Mouse (Mus musculus) bone marrow macrophage, adult 2 months (primary cell): ENCODE results near the gene Tmem273. TPM values are rescaled to one million over a fixed set of nuclear protein-coding genes. Genes with fewer than 3 reads are reported as not detected.

ENCODE experiments used
- H3K27ac ChIP-seq: 2 replicates; pipeline ENCODE4 v1.5.1; 2012; ENCODE audit warnings: low read depth, low read length; ENCODE audit not compliant: insufficient read depth
- H3K4me1 ChIP-seq: 2 replicates; pipeline ENCODE4 v1.6.1; 2012; ENCODE audit warnings: low read length; ENCODE audit not compliant: control insufficient read depth, insufficient read depth
- H3K4me3 ChIP-seq: 2 replicates; pipeline ENCODE4 v1.5.1; 2012; ENCODE audit warnings: mild to moderate bottlenecking, low read length, moderate library complexity; ENCODE audit not compliant: insufficient read depth
- CTCF ChIP-seq: IDR thresholded peaks from 2 replicates; pipeline ENCODE4 v1.5.1; 2012; ENCODE audit warnings: low read depth, mild to moderate bottlenecking, low read length, moderate library complexity
- POLR2A ChIP-seq: IDR thresholded peaks from 2 replicates; pipeline ENCODE4 v1.6.1; 2012; ENCODE audit warnings: mild to moderate bottlenecking, low read depth, low read length, borderline replicate concordance
- polyA plus RNA-seq: library from polyadenylated mRNA; stranded (reverse); fragments of >200 nt; gene quantifications from 2 replicates; pipeline ENCODE4 v1.2.4, GENCODE M21; 2012; ENCODE audit not compliant: missing spikeins, insufficient read depth, insufficient read length

Gene Tmem273
- polyA plus RNA-seq, 1 experiment: 27.9 TPM

DNA sequence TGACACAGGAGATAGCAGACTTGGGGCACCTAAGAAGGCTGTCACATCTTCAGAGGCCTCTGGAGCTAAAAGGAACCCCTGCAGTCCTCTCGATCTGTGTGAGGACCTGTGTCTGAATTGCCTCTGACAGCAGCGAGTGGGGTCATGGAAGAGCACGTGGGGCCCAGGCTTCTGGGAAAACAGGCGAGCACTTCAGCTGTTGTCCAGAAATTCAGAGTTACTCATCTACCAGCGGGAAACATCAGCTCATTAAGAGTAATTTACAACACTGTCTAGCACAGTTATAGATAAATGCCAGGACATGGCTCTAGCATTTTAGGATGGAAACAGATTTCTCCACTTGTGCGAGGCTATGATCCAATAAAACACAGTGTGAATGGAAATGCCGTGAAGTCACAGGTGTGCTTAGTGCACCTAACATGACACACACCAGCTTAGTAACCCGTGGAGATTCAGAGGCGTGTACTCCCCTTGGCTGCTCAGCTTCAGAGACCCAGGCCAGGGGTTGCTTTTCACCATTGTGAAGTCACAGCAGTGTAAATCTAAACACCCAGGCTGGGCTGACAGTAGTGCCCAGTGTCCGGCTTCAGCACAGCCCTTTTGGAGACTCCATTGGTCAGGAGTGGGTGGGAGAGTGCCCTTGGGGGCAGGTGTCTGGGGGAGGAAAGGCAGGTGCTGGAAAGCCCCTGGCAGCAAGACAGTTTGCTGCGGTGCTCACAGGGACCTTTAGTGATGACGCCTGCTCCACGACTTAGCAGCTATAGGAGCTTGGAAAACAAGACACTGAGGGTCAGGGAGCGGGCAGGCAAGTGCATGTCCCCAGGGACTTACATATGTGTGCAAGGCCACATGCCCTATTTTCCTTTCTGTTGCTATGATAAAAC, 38.7 kb downstream of the Tmem273 start:
- no peak overlapping the region for H3K27ac ChIP-seq
- peaks cover 27% of the 10 kb centered on the region for H3K4me1 ChIP-seq
- TF ChIP-seq POLR2A (no peak), CTCF (no peak)
- no peak overlapping the region for H3K4me3 ChIP-seq

DNA sequence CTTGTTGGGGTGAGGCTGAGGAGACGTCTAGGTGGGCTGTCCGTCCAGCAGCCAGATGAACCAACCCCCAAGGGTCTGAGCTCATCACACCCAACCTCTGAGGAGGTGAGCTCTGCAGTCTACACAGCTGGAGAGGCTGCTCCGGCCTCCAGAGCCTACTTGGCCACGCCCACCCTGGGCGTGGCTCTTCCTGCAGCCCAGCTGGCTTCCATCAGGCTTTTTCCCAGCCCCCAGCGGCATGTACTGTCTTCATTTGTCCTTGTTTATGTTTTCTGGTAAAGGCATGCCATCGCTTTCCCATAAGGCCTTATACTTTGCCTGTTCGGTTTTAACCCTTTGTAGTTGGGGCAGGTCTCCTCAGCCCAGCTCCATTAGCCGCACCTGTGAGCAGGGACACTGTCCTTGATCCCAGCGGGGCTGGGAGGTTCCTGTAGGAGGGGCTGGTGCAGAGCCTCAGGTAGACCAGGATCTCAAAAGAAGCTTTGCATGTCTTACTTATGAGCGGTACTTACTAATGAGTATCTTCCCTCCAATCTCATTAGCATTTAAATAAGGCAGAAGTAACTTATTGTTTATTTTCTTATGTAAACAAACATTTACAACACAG, 39.8 kb downstream of the Tmem273 start:
- TF ChIP-seq POLR2A: no peak
- TF ChIP-seq CTCF: no peak
- H3K27ac ChIP-seq: no peak overlapping the region
- H3K4me1 ChIP-seq: peaks cover 27% of the 10 kb centered on the region
- no peak overlapping the region for H3K4me3 ChIP-seq

DNA sequence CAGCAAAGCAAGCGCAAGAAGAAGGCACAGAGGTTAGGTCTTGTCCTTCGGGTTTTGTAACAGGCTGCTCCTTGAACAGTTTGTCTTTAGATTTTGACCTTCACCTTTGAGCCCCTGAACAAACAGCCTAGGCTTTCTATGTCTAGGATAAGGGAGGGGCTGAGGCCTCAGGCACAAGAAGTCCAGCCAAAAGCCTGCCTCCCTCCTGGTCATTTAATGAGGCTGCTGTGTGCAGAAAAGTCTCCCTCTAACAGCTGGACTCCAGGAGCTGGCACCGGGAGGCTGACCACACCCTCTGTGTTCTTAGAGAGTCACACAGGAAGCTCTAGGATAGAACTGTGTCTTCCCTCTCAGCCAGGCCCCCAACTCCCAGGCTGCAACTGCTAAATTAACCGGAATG, 41.4 kb downstream of the Tmem273 start:
- H3K4me1 ChIP-seq: peaks cover 27% of the 10 kb centered on the region
- H3K27ac ChIP-seq: no peak overlapping the region
- no peak overlapping the region for H3K4me3 ChIP-seq
- TF ChIP-seq POLR2A (no peak), CTCF (no peak)

DNA sequence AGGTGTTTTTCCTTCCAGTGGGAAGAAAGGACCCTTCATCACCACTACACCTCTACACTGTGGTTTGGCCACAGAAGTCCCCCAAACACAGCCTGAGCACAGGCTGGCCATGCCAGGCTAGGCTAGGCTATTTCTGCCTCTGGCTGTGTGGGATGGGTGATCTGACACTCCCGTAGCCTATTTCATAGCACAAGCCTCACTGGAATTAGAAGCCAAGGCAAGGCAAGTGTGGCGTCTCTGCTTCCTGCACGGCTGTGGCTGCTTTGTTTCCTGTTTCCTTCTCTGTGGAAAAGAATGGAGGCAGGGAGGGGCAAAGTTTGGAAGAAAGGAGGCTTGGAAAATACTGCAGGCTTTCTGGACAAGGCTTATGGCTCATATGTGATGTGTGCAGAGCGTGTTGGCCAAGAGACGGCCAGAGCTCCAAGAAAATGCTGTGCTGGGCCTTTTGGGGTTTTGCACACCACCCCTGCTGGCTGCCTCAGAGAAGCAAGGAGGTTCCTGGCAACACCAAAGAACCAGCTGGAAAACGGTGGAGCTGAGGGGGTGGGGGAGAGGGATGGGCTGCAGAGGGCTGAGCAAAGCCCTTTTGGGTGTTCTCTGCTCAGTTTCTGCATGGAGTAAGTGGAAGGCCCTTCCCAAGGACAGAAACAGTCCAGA, 42.4 kb downstream of the Tmem273 start:
- Histone ChIP-seq H3K4me1 (peaks cover 23% of the 10 kb centered on the region), H3K4me3 (no peak overlapping the region), H3K27ac (no peak overlapping the region)
- TF ChIP-seq POLR2A (no peak), CTCF (no peak)

DNA sequence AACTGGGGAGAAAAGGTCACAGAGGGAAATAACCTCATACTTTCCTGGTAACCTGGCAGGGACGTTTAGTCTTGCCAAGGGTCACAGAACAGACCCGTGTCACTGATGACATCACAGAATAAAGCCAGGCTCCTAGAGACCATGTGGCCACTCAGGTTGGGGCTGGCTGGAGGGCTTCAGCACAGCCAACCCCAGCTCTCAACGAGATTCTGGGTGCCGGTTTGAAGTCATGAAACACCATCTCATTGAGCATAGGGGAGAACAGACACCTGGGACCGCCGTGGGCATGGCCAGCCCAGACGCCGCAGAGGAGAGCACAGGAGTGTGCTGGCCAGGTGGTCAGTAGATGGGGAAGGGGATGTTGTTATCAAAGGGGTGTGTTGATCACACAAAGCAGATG, 48.1 kb downstream of the Tmem273 start, which contains the start of gene Fam170b:
Gene Fam170b, plus strand, starts transcription at position 116 of the 400 bp plus-strand sequence.
- TF ChIP-seq CTCF: no peak
- no peak for TF ChIP-seq POLR2A
- H3K4me3 ChIP-seq: no peak within 1 kb of the TSS

DNA sequence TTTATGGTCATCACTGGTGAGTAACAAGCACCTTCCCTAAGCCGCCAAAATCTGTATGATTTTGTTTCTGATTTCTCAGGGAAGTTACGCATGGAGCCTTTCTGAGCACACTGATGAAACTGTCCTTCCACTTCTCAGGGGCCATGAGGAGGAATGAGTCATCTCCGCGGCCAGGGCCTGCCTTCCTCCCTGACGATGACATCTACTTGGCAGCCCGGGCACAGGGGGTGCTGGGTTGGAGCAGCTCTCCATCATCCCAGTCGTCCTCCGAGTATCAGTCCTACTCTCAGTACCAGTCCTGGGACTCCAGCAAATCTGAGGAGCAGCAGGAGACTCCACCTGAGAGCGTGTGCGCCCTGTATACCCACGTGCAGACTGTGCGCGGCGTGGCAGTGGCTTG, 49.4 kb downstream of the Tmem273 start:
- no peak for TF ChIP-seq CTCF
- TF ChIP-seq POLR2A: no peak
- H3K4me3 ChIP-seq: no peak overlapping the region
- H3K4me1 ChIP-seq: peaks cover 3% of the 10 kb centered on the region; the same call in 1 of the 2 replicates
- no peak overlapping the region for H3K27ac ChIP-seq

More for the DNA sequence above, 48.1 kb downstream of the Tmem273 start, which contains the start of gene Fam170b:
- Histone ChIP-seq H3K4me1 (peaks cover 3% of the 10 kb centered on the region; the same call in 1 of the 2 replicates), H3K27ac (no peak within 1 kb of the TSS)

DNA sequence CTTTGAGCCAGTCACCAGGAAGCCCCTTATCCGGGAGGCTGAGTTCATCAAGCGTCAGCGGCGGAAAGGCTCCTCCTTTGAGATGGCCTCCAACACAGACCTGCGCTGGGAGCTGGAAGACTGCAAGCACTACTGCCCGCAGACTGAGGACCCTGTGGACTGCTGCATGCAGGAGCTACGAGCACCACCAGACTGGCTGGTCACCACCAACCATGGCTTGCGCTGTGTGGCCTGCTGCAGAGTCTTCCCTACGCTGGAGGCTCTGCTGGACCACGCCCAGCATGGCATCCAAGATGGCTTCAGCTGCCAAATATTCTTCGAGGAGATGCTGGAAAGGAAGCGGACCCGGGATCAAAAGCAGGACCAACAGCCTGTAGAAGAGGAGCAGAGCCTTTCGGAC, 49.8 kb downstream of the Tmem273 start:
- Histone ChIP-seq H3K4me3 (no peak overlapping the region), H3K4me1 (peaks cover 3% of the 10 kb centered on the region; the same call in 1 of the 2 replicates), H3K27ac (no peak overlapping the region)
- TF ChIP-seq CTCF (no peak), POLR2A (no peak)

DNA sequence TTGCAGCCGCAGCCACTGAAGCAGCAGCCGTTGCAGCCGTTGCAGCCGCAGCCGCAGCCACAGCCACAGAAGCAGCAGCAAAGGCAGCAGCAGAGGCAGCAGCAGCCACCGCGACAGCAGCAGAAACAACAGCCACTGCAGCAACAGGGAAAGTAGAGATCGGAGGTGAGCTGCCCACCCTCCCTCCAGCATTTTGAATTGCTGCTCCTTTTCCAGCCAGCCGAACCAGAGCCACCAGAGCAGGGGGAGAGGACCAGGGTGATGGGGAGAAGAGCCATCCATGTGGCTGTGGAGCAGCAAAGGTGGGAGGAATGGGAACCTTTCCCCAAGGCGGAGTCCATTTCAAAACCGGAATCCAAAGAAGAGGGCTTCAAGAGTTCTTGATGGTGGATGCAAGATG, 50.4 kb downstream of the Tmem273 start:
- no peak overlapping the region for H3K27ac ChIP-seq
- TF ChIP-seq POLR2A: no peak
- TF ChIP-seq CTCF: no peak
- H3K4me3 ChIP-seq: no peak overlapping the region
- peaks cover 3% of the 10 kb centered on the region; the same call in 1 of the 2 replicates for H3K4me1 ChIP-seq

DNA sequence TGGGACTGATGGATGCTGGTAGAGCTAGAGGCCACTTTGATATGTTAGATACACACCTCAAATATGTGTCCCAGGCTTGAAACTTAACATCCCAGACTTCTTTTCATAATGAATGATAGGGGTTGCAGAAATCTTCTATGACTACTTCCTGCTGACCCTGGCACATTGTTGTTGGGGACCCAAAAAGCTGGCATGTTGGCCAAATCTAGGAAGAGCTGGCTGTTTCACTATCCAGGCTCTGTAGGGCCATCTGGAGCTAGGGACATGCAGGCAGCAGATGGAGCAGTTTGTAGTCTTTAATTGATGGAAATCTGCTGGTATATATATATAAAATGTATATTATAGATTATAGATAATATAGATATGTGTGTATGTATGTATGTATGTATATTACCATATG, 56.3 kb downstream of the Tmem273 start:
- Histone ChIP-seq H3K27ac (no peak overlapping the region), H3K4me3 (no peak overlapping the region), H3K4me1 (no peaks in the 10 kb centered on the region)
- TF ChIP-seq CTCF (no peak), POLR2A (no peak)
